Mouse (Mus musculus): Measurements from ENCODE around the gene Grcc10.

DNA sequence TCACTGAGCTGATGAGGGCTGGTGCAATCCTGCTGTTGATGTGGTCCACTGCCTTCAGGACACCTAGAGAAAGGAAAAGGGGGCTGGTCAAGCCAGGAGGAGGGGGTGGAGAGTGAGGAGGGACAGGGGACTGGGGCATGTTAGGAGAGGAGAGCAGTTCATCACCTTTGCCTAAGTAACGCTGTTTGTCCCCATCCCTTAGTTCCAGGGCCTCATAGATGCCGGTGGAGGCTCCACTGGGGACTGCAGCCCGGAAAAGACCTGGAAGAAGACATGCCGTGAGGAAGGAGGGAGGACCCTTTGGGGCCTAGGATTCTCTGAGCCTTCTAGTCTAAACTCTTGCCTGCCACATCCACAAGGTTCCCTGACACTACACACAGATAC, 26.4 kb upstream of the Grcc10 start:
- TF ChIP-seq POLR2A (IDR thresholded peaks at IDR 0.05; ENCODE audit: extremely low read depth, insufficient read depth, low read length) (no peak), CTCF (IDR thresholded peaks at IDR 0.05; ENCODE audit: low read depth, low read length) (no peak)
